Mouse (Mus musculus) A20 (cell line): Measurements from ENCODE around the gene Aff3.

Experiments used
- DNase-seq: peaks from one replicate; pipeline ENCODE4 v3.0.0-alpha.2; 2011; ENCODE audit warnings: low read depth, low spot score

Gene Aff3

DNA sequence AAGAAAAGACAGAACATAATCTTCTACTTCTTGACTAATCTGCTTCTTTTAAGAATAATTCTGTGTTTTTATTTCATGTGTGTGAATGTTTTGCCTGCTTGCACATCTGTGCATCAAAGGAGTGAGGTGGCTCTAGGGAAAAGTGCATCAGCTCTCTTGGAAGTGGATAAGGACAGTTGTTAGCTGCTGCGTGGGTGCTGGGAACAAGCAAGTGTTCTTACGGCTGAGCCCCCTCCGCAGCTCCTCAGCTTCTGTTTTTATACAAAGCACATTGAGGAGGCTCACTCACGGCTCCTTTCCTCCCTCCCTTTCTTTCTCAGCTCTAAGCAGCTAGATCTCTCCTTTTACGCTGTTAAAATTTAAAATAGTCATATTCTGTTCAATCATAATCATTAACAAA, 340.5 kb downstream of the Aff3 start:
- DNase-seq: no peak

DNA sequence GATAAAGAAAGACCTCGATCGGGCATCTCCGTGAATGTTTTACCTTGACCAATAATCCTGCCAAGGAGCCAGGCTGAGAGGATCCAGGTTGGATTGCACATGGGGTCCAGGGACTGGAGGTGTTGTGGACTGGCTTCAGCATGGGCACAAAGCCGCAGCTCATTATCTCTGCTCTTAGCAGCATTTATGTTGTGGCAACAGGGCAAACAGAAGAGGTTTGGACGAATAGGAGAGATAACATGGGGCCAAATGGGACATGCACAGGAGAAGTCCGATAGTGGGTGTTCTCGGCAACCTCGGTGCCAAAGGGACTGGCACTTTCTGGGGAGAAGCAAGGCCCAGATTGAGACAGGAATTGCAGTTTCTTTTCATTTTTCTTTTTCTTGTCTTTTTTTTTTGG, 342.9 kb downstream of the Aff3 start:
- no peak for DNase-seq

DNA sequence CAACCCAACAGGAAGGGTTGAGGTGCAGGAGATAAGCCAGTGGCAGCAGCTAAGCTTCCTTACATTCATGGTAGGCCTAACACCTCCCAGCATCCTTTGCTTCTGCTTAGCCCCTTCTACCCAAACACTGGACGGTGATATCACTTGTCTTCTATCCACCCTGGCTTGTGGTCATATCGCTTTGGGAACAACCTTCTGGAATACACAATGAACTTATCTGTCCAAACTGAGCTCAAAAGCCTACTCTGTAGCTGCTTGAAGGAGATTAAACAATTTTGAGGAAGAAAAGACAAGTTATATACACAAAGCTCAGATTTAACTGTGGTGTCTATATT, 343.8 kb downstream of the Aff3 start:
- DNase-seq: no peak

DNA sequence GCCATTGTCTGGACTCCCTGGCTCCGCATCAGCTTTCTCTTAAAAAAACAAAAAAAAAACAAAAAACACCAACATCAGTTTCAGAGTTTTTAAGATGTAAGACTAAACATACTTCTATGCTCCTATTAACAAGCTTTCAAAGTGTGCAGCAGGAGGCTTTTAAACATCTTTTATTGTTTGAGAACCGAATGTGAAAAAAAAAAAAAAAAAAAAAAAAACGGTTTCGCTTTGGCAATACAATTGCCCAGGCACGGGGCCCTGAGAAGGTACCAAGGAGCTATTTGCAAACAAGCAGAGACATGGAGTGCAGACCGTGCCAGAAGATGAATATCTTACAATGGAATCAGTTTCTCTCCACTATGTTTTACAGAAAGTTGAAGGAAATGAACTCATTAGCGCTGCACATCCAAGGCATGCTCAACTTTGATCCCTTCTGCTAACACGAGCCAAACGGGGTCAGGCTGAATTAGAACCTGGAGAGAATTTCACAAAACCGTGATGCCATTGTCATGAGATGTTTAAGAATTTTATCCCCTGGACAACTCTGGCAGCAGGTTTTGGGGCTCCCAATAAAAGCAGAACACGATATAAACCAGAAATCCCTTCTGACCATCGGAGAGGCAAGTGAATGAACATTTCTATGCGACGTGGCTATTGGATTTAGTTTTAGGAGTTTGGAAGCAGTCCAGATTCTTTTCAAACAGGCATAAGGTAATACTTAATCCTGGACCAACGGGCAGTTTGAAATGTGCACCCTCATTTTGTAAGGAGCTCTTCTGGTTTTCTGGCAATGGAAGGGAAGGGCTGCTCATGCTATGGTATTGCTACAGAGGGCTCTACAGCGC, 344.4 kb downstream of the Aff3 start:
- DNase-seq: no peak

DNA sequence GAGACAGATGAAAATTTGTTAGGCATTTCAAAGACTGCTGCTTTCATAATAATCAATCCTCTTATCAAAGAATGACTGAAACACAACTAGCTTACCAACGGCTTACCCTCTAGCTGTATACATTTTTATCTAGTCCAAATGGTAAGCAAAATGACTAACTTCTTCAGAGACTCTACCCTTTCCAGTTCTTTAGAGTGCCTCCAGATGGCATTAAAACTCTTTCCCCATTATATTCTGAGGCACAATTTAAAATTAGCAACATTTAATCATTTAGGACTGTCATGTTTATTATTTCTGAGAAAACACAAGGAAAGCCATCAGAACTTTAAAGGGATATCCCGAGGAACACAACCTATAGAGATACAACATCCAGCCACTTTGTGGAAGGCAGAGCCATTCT, 346.1 kb downstream of the Aff3 start:
- no peak for DNase-seq

DNA sequence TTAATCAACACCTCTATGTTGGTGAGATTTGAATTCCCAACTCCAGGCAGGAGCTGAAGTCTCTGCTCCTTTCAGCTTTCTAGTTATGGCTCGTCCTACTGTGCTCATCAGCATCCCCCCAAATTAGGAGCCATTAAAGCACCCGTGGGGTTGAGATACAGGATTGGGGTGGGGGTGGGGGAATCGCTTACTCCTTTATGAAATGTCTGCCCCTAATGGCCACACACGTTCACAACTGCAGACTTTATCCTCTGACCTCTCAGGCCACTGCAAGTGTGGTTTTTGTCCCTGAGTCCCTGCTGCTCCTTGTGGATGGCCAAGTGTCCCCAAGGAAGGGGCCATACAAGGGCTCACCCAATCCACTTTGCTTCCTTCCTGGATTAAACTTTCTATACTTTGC, 348.8 kb downstream of the Aff3 start:
- no peak for DNase-seq

DNA sequence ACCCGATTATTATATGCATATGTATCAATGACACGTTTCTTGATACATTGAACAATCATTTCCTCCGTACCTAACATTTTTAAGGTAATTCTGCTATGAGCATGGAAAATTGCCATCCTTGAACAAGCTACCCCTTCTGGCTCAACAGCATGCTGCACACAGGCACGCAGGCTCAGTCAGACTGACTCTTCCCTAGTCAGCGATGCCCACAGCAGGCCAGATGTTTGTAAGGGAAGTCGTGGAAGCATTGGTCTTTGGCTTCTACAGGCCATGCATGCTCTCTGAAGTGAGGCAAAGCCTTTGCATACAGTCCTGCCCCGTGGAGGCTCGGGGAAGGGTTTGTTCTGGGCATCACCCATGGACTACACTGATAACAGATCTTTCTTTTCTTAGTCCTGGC, 354.3 kb downstream of the Aff3 start:
- DNase-seq: no peak

DNA sequence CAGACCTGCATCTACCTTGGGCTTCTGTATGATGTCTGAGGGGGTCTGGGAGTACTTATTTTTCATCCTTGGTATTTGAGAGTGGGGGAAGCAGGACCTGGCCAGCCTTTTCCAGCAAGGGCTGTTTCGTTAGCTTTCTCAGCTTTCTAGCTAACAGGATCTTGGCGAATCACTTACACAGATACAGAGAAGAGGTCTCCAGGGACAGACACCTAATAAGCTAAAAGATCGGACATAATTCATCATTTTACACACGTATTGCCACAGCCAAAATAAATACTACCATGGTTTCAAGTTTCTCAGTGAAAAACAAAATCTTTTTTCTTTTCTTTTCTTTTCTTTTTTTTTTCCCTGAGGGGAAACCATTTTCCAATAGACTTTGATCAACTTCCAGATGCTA, 354.7 kb downstream of the Aff3 start:
- no peak for DNase-seq

DNA sequence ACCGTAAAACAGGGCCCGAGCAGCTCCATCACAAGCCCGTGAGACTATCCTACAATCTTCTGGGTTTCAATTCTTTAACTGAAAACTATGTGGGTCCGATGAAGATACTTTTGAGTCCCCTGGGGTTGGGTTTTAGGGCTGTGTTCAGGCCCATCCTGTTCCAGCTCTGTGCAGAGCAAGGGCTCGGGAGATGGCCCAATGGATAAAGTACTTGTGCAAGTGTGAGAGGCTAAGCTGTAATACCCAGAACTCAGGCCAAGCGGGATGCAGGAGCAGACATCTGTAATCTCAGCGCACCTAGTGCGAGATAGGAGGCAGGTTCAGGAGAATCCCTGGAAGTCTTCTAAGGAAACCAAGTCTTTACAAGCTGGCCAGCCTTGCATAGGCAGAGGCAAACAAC, 355.4 kb downstream of the Aff3 start:
- no peak for DNase-seq

DNA sequence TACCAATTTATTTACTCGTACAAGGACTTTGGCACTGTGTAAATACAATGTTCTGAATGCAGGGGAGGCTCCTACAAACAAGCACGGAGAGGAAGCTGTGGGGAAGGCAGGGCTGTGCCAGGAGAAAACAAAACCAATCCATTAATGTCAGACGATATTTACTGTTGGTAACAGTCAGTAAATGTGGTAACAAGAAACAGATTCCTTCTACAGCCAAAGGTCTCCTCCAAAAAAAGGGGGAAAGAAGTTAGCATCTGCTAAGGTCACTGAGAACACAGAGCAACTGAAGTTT, 356.1 kb downstream of the Aff3 start:
- no peak for DNase-seq

DNA sequence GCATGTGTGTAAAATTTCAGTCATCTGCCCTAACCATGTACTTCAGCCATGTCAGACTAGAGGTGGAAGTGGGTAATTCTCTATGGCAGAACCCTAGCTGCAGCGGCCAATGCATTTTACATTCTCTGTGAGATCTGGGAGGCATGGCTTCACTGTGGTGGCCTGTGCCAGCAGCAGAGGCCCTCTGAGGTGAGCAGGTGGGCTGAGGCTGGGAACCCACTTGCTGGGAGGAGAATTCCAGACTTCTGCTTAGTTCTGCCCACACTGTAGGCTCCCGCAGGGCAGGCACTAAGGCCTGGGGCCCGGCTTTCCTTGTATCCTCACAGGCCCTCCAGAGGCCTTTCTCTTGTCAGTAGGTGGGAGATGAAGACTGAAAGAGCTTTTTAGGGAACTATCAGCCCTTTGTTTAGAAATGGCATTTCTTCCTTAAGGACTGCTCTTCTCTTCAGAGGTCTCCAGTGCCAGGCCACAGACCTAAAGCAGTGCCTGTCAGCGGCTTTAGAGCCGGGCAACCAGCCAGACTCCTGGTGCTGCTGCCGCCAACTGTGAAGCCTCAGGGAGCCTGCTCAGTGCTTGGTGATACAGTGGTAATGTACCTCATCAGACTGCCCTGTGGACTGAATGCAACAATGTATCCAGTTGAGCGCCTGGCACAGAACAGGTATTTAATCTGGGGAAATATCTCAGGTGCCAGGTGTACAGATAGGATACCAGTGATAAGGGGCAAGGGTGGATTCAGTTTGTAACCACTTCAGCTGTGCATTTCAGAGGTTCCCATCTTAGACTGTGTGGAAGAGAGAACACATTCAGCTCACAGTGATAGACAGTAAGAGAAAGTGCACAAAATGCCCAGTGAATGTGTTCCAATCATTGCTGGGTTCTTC, 356.7 kb downstream of the Aff3 start:
- no peak for DNase-seq

DNA sequence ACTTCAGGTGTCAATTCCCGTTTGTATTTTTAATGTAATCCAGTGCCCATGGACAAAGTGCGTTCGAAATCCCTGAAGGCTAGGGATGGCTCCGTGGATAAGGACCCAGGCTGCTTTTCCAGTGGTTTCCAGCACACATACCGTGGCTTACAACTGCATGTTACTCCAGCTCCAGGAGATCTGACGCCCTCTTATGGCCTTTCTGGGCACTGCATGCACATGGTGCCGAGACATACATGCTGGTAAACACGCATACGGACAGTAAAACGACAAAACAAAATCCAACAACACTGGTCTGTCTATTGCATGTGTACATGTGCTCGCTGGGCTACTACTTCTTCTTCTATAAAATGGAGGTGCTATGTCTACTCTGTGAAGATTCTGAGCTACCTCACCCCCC, 357.5 kb downstream of the Aff3 start:
- peak; percentile 12 for DNase-seq

DNA sequence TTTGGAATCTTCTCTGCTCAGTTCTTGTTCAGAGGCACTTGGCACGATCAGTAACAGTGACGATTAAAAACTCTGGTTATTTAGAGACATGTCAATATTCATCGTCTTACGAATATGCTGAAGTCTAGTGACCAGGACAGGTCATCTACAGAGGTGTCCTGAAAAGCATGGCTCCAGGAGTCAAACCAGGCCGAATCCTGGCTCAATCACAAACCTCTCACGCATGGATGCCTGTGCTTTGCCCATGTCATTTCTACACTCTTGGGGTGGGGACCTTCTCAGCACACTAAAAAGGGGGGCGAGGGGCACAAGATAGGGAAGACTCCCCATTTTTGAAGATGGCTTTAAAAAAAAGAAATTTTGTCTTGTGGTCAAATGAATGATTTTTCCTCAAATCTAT, 358.6 kb downstream of the Aff3 start:
- no peak for DNase-seq

DNA sequence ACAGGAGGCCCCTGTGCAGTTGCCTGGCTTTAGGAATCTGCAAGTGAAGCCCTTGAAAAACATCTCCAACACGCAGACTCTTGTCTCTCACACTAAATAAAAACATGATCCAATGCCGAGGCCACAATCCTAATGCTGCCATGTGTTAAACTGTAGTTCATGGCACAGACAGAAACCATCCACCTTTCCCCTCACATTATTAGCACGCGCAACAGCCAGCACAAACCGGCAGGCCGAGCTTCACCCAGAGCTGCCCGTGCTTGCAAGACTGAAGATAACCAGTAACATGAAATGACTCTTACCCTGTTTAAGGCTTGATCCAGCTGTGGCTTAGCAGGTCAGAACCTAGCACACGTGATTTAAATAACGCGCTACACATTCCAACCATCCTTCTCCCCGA, 360.4 kb downstream of the Aff3 start:
- no peak for DNase-seq

DNA sequence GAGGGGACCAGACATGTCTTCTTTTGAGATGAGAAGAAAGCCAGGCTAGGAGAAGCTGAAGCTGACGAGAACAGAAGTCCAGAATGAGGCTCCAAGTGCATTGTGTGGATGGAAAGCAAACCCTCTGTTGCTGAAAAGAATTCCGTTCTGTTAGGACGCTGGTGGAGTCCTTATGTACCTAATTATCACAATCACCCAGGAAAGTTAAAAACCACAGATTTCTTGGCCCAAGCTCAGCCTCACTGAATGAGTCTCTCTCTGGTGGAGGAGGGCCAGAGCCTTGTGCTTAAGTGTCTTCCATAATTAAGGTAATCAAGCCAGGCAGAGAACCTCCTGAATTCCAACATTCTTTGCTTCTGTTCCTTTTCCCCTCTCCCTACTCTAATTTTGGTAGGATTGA, 366.5 kb downstream of the Aff3 start:
- DNase-seq: no peak

DNA sequence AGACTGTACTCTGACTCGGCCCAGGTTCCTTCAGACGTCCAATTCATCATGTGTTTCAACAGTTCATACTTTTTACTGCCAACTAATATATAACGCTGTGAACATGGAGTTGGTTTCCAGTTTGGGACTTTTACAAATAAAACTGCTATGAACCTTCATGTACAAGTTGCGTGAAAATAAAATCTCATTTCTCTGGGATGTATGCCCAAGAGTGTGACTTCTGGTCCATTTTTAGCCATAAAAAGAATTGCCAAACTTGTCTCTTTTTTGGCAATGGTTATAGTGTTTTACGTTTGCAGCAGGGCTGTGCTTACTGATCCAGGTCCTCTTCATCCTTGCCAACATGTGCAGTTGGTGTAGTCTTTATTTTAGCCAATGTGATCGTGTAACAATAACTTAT, 369.8 kb downstream of the Aff3 start:
- DNase-seq: no peak

DNA sequence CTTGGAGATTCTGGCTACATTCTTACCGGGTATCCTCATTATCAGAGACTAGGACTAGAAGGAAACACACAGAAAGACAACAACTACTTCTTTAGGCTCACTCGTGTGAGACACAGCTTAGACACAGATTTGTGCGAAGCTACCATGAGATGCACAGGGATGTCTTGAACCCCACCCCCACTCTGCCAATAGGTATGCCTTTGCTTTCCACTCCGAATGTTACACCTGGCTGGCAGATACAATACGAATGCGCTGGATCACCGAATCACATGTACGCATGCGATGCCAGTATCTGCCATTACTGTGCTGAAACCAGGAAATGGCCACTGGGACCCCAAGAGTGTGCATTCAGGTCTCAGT, 370.4 kb downstream of the Aff3 start:
- no peak for DNase-seq

DNA sequence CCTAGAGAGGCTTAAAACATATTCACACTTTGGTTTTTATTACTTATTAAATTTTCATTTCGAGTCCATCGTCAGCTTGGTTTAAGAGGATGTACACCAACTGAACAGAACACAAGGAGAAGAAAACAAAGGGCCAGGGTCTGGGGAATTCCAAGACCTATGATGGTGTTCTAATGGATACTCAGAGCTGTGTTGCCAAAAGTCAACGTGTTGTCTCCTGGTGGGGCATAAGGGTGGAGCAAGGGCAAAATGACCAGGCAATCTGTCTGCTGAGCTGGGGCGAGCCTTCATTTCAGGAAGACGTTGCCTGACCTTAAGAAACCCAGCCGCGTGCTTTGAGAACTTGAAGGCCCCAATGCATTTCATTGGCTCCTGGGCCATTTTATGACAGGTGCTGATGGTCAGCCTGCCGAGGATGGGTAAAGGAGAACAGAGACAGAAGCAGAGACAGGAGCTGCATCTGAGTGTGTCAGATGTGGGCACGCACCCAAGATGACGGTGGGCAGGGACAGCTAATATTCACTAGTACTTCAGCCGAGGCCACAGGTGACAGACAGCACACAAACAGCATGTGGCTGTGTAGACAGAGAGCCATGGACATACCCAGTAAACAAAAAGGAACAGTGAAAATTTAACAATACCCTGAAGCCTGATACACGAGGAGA, 371.0 kb downstream of the Aff3 start:
- no peak for DNase-seq

DNA sequence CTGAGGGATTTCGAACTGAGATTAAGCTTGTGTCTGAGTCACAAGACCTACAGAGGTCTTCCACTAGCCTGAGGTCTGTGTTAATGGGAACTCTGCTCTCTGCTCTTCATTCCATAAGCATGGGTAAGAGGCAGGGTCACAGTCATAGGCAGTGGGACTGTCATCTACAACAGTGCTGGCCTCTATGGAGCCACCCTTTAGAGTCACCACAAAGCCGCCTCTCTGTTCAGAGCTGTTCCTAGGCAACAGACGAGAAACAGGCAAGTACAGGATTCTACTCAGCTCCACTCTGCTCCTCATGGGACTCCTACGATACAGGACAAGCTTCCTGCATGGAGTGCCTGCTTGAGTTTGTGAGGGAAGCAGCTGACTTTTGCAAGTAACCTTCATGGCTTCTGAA, 371.9 kb downstream of the Aff3 start:
- DNase-seq: no peak

DNA sequence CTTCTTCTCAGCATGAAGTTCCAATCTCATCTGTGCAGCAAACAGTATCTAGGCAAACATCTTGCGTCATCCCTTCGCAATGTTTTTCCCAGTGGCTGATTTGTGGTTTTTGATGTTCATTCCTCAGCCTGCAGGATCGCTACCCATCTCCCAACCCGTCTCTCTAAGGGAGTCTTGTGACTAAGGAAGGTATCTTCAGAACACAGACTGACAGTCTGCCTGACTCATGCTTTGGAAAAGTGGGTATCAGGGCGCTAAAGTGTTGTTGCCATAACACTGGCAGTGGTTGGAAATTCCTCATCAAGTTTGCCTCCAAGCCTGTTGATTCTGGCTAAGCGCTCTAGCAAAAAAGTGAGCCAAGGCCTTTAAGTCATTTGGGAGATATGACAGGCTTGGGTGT, 372.8 kb downstream of the Aff3 start:
- no peak for DNase-seq

DNA sequence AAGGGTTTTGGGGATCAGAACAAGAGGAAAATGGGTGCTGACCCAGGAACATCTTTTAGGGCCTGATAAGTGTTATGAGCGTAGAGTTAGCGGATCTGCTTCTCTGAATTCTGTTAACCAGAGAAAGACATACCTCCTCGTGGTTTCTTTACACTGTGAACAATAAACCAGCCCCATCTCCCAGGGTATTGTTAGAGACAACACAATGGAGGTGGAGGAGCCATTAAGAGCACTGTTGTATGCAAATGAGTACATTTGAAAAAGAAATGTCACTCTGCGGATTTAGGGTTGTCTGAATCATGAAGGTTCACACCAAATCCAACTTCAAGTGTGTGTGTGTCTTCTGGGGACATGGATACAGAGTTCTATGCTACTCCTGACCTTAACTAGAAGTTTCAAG, 373.3 kb downstream of the Aff3 start:
- no peak for DNase-seq

DNA sequence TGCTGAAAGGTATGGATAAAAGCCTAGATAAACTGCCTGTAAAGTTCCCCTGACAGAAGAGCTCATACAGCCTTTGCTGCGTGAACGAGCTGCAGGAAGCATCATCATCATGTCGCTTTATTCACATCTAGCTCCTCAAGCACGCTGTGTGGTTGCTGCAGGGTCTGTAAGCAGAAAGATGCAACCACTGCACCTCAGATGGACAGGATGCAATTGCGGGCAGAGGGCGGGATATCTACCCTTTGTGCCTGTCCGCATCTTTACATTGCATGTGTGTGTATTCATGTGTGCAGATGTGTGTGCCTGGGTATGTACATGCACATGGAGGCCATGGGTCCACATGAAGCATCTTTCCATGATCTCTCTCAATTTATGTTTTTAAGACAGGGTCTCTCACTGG, 373.9 kb downstream of the Aff3 start:
- DNase-seq: no peak

DNA sequence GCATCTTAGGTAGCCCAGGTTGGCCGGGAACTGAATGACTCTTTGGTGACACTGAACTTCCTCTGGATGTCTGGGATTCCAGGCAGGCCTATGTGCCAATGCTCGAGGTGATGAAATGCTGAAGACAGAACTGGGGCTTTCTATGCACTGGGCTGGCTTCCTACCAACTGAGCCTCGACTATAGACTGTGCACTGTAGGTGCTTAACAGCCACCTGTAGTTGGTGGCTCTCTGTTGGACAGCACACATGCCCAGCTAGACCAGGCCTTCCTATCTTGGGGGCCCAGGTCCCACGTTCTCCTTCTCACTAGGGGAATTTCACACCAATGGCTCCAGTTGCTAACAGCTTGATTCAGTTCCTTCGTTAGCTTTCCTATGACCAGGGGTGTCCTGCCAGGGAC, 374.9 kb downstream of the Aff3 start:
- DNase-seq: no peak
